Mouse (Mus musculus) liver, embryonic 14.5 days (tissue): Measurements from ENCODE around the gene Pgc. TPM values are rescaled to one million over a fixed set of nuclear protein-coding genes. Genes with fewer than 3 reads are reported as not detected.

Source experiments
- ATAC-seq: fragments of 200-750 bp; cut with Nextera tagmentation; 2 replicates; pipeline ENCODE4 v1.8.0; 2017; ENCODE audit warnings: moderate number of reproducible peaks, mild to moderate bottlenecking, moderate library complexity; ENCODE audit not compliant: insufficient read depth
- DNase-seq, 3 experiments: peaks; one replicate each; pipeline ENCODE4 v3.0.0-alpha.2; 2012 to 2013; ENCODE audit warnings: low read depth in 3 of 3, low spot score in 3 of 3
- H3K27ac ChIP-seq: fragments of 300-500 bp; sonication (generic); 2 replicates; pipeline ENCODE4 v1.5.1; 2014; ENCODE audit warnings: moderate library complexity, mild to moderate bottlenecking, control low read depth, inconsistent platforms
- H3K27me3 ChIP-seq: fragments of 300-500 bp; sonication (generic); 2 replicates; pipeline ENCODE4 v1.6.1; 2014; ENCODE audit warnings: mild to moderate bottlenecking, low read length, moderate library complexity; ENCODE audit not compliant: control insufficient read depth, insufficient read depth
- H3K36me3 ChIP-seq: fragments of 300-500 bp; sonication (generic); replicated peaks from 2 replicates; pipeline ENCODE4 v1.6.1; 2014; ENCODE audit warnings: low read depth; ENCODE audit not compliant: control insufficient read depth, insufficient read depth
- H3K4me1 ChIP-seq, 2 experiments: fragments of 200-500 bp in 1 of 2; fragments of 300-500 bp in 1 of 2; sonication (generic) in 1 of 2; replicated peaks; 2 replicates each; pipeline ENCODE4 v1.6.1; 2012 to 2014; ENCODE audit warnings: antibody characterized with exemption in 1 of 2, inconsistent platforms in 1 of 2, low read length in 1 of 2; ENCODE audit not compliant: control insufficient read depth in 2 of 2, insufficient read depth in 2 of 2
- H3K4me2 ChIP-seq: fragments of 300-500 bp; sonication (generic); 2 replicates; pipeline ENCODE4 v1.6.1; 2014; ENCODE audit warnings: low read depth, mild to moderate bottlenecking, control low read depth, moderate library complexity
- H3K4me3 ChIP-seq, 2 experiments: fragments of 200-500 bp in 1 of 2; fragments of 300-500 bp in 1 of 2; sonication (generic) in 1 of 2; 2 replicates each; pipeline ENCODE4 v1.5.1; 2012 to 2014; ENCODE audit warnings: low read depth in 2 of 2, low read length in 2 of 2, mild to moderate bottlenecking in 2 of 2, control low read depth in 1 of 2, inconsistent platforms in 1 of 2, moderate library complexity in 1 of 2; ENCODE audit not compliant: insufficient read depth in 1 of 2
- H3K9ac ChIP-seq: fragments of 300-500 bp; sonication (generic); replicated peaks from 2 replicates; pipeline ENCODE4 v1.6.1; 2014; ENCODE audit warnings: mild to moderate bottlenecking, control low read depth, moderate library complexity
- H3K9me3 ChIP-seq: fragments of 300-500 bp; sonication (generic); 2 replicates; pipeline ENCODE4 v1.6.1; 2016; ENCODE audit warnings: low read length, mixed read lengths; ENCODE audit not compliant: control insufficient read depth
- CTCF ChIP-seq: IDR thresholded peaks from 2 replicates; pipeline ENCODE4 v1.5.1; 2016; ENCODE audit warnings: antibody characterized with exemption, low read depth, control low read depth
- EP300 ChIP-seq: IDR thresholded peaks from 2 replicates; pipeline ENCODE4 v1.6.1; 2016; ENCODE audit warnings: antibody characterized with exemption, low read depth
- WGBS: fragments of 180-500 bp; shearing (Covaris S2); extraction: QIAGEN DNeasy Blood & Tissue Kit; methylation state at CpG from one replicate; pipeline ENCODE4 v1.1.7; 2014; ENCODE audit not compliant: insufficient replicate concordance; 5-methylcytosine and 5-hydroxymethylcytosine counted together
- polyA plus RNA-seq, 2 experiments: library from polyadenylated mRNA; depleted of rRNA in 1 of 2; stranded (reverse) in 1 of 2; unstranded in 1 of 2; fragments of >200 nt; fragmentation: Nextera tagmentation in 1 of 2; extraction: Ambion mirVana in 1 of 2; gene quantifications; 2 replicates each; pipeline versions ENCODE4 v1.2.1 to v1.2.3; 2012 to 2014

Gene Pgc
- polyA plus RNA-seq, 2 experiments: not detected

DNA sequence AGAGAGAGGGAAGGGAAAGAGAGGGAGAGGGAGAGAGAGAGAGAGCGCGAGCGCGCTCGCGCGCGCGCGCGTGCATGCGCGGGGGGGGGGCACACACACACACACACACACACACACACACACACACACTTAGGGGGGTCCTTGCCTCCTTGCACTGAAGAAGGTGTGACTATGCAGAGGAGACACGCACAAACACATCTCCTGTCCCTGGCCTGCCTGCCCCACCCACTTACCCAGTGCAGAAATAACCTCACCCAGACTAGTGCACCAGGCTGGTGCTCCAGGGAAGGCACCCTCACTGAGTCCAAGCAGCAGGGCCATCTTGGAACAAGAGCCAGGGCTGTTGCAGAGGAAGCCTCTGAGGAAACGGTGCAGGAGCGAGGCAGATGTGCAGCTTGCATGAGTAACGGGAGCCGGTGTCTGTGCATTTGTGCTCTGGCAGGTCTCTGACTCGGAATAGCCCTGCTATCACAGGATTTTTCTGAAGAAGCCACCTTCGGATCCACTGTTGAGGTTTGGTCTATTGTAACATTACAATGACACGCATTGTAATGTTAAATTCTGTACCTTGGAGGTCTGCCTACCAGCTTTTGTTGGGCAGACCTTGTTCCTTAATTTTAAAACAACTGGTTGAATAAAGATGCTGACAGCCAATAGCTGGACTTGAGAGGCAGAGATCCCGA lies 13.6 kb upstream of the Pgc start:
- Histone ChIP-seq H3K27me3 (no peaks in the 10 kb centered on the region), H3K9me3 (no peaks in the 10 kb centered on the region), H3K36me3 (no peaks in the 10 kb centered on the region), H3K4me2 (no peak overlapping the region), H3K4me3 (no peak overlapping the region), H3K4me1 (0 out of 4 replicates have a peak, but pooled peaks cover 0 to 4% of the 10 kb centered on the region in 2 experiments), H3K9ac (no peak overlapping the region), H3K27ac (no peak overlapping the region)
- no peak for ATAC-seq
- no peak for TF ChIP-seq CTCF
- TF ChIP-seq EP300: no peak
- WGBS: 53% methylated on average over 22 of the region's 22 CpGs
- no peak for DNase-seq

DNA sequence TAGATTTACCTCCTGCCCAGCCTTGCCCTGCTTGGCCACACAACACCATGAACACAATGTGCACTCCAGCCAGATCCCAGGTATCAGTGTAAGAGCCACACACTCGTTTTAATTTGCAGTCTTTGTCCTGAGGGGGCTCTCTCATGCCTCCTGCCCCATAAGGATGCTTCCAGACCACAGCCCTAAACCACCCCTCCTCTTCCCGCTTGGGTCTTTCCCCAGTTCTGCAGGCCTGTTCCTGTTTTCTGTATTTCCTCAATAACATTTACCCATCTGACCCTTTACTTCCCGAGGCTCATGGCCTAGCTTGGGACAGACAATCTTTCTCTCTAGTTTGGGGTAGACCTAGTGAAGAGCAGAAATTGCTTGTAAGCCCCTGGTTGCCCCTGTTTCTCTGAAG lies 11.6 kb upstream of the Pgc start:
- Histone ChIP-seq H3K27me3 (no peaks in the 10 kb centered on the region), H3K27ac (no peak overlapping the region), H3K4me1 (0 out of 4 replicates have a peak, but pooled peaks cover 0 to 2% of the 10 kb centered on the region in 2 experiments), H3K4me3 (no peak overlapping the region), H3K36me3 (no peaks in the 10 kb centered on the region), H3K4me2 (no peak overlapping the region), H3K9ac (no peak overlapping the region), H3K9me3 (no peaks in the 10 kb centered on the region)
- TF ChIP-seq EP300 (no peak), CTCF (no peak)
- ATAC-seq (no peak), DNase-seq (no peak)
- WGBS: 13% methylated on average over 3 of the region's 3 CpGs

GRCm38 (mm10) chr17:47721183-47721582 lies 5.5 kb upstream of the Pgc start:
- WGBS: 24% methylated on average over 4 of the region's 4 CpGs
- no peak overlapping the region for H3K27ac ChIP-seq
- no peak overlapping the region for H3K4me3 ChIP-seq

GRCm38 (mm10) chr17:47730633-47731575 lies 4.3 kb downstream of the Pgc start:
- TF ChIP-seq CTCF (peak; percentile 26; the same call in 1 of the 2 replicates), EP300 (no peak)
- 58% methylated on average over 24 of the region's 24 CpGs for WGBS
- no peaks in the 10 kb centered on the region for H3K4me1 ChIP-seq
- no peaks in the 10 kb centered on the region for H3K9me3 ChIP-seq
- no peak for DNase-seq
- H3K4me2 ChIP-seq: no peak overlapping the region
- no peak overlapping the region for H3K4me3 ChIP-seq
- no peak overlapping the region for H3K27ac ChIP-seq
- H3K36me3 ChIP-seq: no peaks in the 10 kb centered on the region
- H3K9ac ChIP-seq: no peak overlapping the region
- no peak for ATAC-seq
- no peaks in the 10 kb centered on the region for H3K27me3 ChIP-seq

More at GRCm38 (mm10) chr17:47721183-47721582, 5.5 kb upstream of the Pgc start:
- no peaks in the 10 kb centered on the region for H3K4me1 ChIP-seq
- TF ChIP-seq EP300 (no peak), CTCF (no peak)
- no peak for DNase-seq
- ATAC-seq: no peak
- H3K36me3 ChIP-seq: no peaks in the 10 kb centered on the region
- H3K27me3 ChIP-seq: no peaks in the 10 kb centered on the region
- H3K4me2 ChIP-seq: no peak overlapping the region
- no peaks in the 10 kb centered on the region for H3K9me3 ChIP-seq
- H3K9ac ChIP-seq: no peak overlapping the region
